Mouse (Mus musculus): ENCODE data around the gene Fgf6. TPM values are rescaled to one million over a fixed set of nuclear protein-coding genes. Genes with fewer than 3 reads are reported as not detected.

Fgf6 gene
- polyA plus RNA-seq, 1 experiment = not detected

- Histone ChIP-seq H3K4me3 (ENCODE audit: insufficient read depth, low read length) (no peak overlapping the region), H3K27ac (ENCODE audit: insufficient read depth, low read depth, low read length) (no peak overlapping the region), H3K4me1 (ENCODE audit: control insufficient read depth, insufficient read depth, low read length) (no peaks in the 10 kb centered on the region)
- TF ChIP-seq CTCF (IDR thresholded peaks at IDR 0.05; ENCODE audit: low read depth, low read length) (no peak), POLR2A (IDR thresholded peaks at IDR 0.05; ENCODE audit: borderline replicate concordance, low read depth, low read length) (no peak)
Observed at GRCm38 (mm10) chr6:127064815-127065214, 49.4 kb downstream of the Fgf6 start.

GRCm38 (mm10) chr6:127072817-127073216, 57.4 kb downstream of the Fgf6 start, which contains the start of gene Fgf23:
TSS of gene Fgf23 (plus strand) at chr6:127072902.
- no peaks in the 10 kb centered on the region for H3K4me1 ChIP-seq (ENCODE audit: control insufficient read depth, insufficient read depth, low read length)
- H3K27ac ChIP-seq (ENCODE audit: insufficient read depth, low read depth, low read length) = no peak within 1 kb of the TSS
- H3K4me3 ChIP-seq (ENCODE audit: insufficient read depth, low read length) = no peak within 1 kb of the TSS
- TF ChIP-seq CTCF (IDR thresholded peaks at IDR 0.05; ENCODE audit: low read depth, low read length) (no peak), POLR2A (IDR thresholded peaks at IDR 0.05; ENCODE audit: borderline replicate concordance, low read depth, low read length) (no peak)

Other genes starting within 250 kb of the Fgf6 start
- 44.3 and 49.2 TPM in 2 replicates for gene Ndufa9, start 166.4 kb upstream of the Fgf6 start, polyA plus RNA-seq (2012; ENCODE audit: insufficient read depth, insufficient read length, missing spikeins)
- gene Akap3, start 162.5 kb upstream of the Fgf6 start, polyA plus RNA-seq (2012; ENCODE audit: insufficient read depth, insufficient read length, missing spikeins) = 0.42 and 1.0 TPM in 2 replicates
- not detected in 2 replicates for gene Dyrk4, start 93.7 kb upstream of the Fgf6 start, polyA plus RNA-seq (2012; ENCODE audit: insufficient read depth, insufficient read length, missing spikeins)
- gene Rad51ap1, start 76.0 kb upstream of the Fgf6 start, polyA plus RNA-seq (2012; ENCODE audit: insufficient read depth, insufficient read length, missing spikeins) = 20.5 and 26.8 TPM in 2 replicates
- 39.7 TPM in 2 replicates for gene D6Wsu163e, start 75.6 kb upstream of the Fgf6 start, polyA plus RNA-seq (2012; ENCODE audit: insufficient read depth, insufficient read length, missing spikeins)
- gene Fgf23, start 57.3 kb downstream of the Fgf6 start, polyA plus RNA-seq (2012; ENCODE audit: insufficient read depth, insufficient read length, missing spikeins) = not detected in 2 replicates
- gene Tigar, start 94.0 kb downstream of the Fgf6 start, polyA plus RNA-seq (2012; ENCODE audit: insufficient read depth, insufficient read length, missing spikeins) = 3.4 and 5.3 TPM in 2 replicates
- gene Ccnd2, start 136.6 kb downstream of the Fgf6 start, polyA plus RNA-seq (2012; ENCODE audit: insufficient read depth, insufficient read length, missing spikeins) = 1.3 and 1.7 TPM in 2 replicates